Mouse (Mus musculus) myocyte (in vitro differentiated cells): ENCODE results near the gene Rrad.

ENCODE experiments used
- E2F4 ChIP-seq: IDR thresholded peaks from one replicate; pipeline ENCODE4 v1.6.1; 2011; ENCODE audit warnings: mild to moderate bottlenecking, control low read depth, moderate library complexity; ENCODE audit not compliant: insufficient read depth
- MAX ChIP-seq: IDR thresholded peaks from one replicate; pipeline ENCODE4 v1.6.1; 2011; ENCODE audit warnings: low read depth, mild to moderate bottlenecking, control low read depth
- MYOD1 ChIP-seq, 3 experiments: IDR thresholded peaks; one replicate each; pipeline ENCODE4 v1.6.1; 2011; ENCODE audit warnings: control low read depth in 2 of 3, low read depth in 2 of 3, mild to moderate bottlenecking in 2 of 3, moderate library complexity in 1 of 3; ENCODE audit not compliant: insufficient read length in 2 of 3, control insufficient read depth in 1 of 3
- POLR2A ChIP-seq: IDR thresholded peaks from one replicate; pipeline ENCODE4 v1.6.1; 2011; ENCODE audit warnings: low read depth, mild to moderate bottlenecking, control low read depth, moderate library complexity; ENCODE audit not compliant: insufficient read length
- POLR2AphosphoS2 ChIP-seq: IDR thresholded peaks from one replicate; pipeline ENCODE4 v1.6.1; 2011; ENCODE audit warnings: low read depth, control low read depth; ENCODE audit not compliant: insufficient read length
- TCF12 ChIP-seq: IDR thresholded peaks from one replicate; pipeline ENCODE4 v1.6.1; 2011; ENCODE audit warnings: mild to moderate bottlenecking, control low read depth; ENCODE audit not compliant: poor library complexity, insufficient read depth, severe bottlenecking

GRCm38 (mm10) chr8:104602468-104603244 lies 28.5 kb downstream of the Rrad start:
- TF ChIP-seq POLR2AphosphoS2 (no peak), E2F4 (no peak), POLR2A (no peak), MAX (no peak), TCF12 (no peak), MYOD1 (IDR thresholded peaks at IDR 0.05; ENCODE audit: control insufficient read depth in 1 of 3, insufficient read length in 2 of 3, low read depth in 2 of 3) (no peak)
